Mouse (Mus musculus) thymus, adult 2 months (tissue): ENCODE measurements around the gene Rnf227. TPM values are rescaled to one million over a fixed set of nuclear protein-coding genes. Genes with fewer than 3 reads are reported as not detected.
A peak's percentile ranks its signal among the peaks of the same experiment; 100 is the strongest.

Experiments used
- DNase-seq: peaks from one replicate; pipeline ENCODE4 v3.0.0; 2021
- H3K27ac ChIP-seq: fragments of 200-500 bp; 2 replicates; pipeline ENCODE4 v1.5.1; 2012; ENCODE audit warnings: low read length, control low read depth; ENCODE audit not compliant: control insufficient read depth, insufficient read depth
- H3K27me3 ChIP-seq: fragments of 200-500 bp; 2 replicates; pipeline ENCODE4 v1.6.1; 2012; ENCODE audit warnings: mild to moderate bottlenecking, low read length, moderate library complexity, mixed read lengths; ENCODE audit not compliant: control insufficient read depth, insufficient read depth
- H3K36me3 ChIP-seq: fragments of 200-500 bp; 2 replicates; pipeline ENCODE4 v1.6.1; 2012; ENCODE audit warnings: mild to moderate bottlenecking, low read length, moderate library complexity; ENCODE audit not compliant: control insufficient read depth, insufficient read depth
- H3K4me1 ChIP-seq: fragments of 200-500 bp; replicated peaks from 2 replicates; pipeline ENCODE4 v1.6.1; 2012; ENCODE audit warnings: low read length; ENCODE audit not compliant: control insufficient read depth, insufficient read depth
- H3K4me3 ChIP-seq: fragments of 200-500 bp; 2 replicates; pipeline ENCODE4 v1.5.1; 2012; ENCODE audit warnings: mild to moderate bottlenecking, low read length, control low read depth, moderate library complexity; ENCODE audit not compliant: control insufficient read depth, insufficient read depth
- CTCF ChIP-seq: fragments of 200-500 bp; IDR thresholded peaks from 2 replicates; pipeline ENCODE4 v1.5.1; 2012; ENCODE audit warnings: mild to moderate bottlenecking, control low read depth, low read length, moderate library complexity, borderline replicate concordance; ENCODE audit not compliant: control insufficient read depth, poor library complexity, insufficient read depth; ENCODE audit errors: extremely low read depth
- POLR2A ChIP-seq: fragments of 200-500 bp; IDR thresholded peaks from 2 replicates; pipeline ENCODE4 v1.6.1; 2012; ENCODE audit warnings: mild to moderate bottlenecking, low read length, control low read depth, moderate library complexity; ENCODE audit not compliant: control insufficient read depth, poor library complexity, insufficient read depth; ENCODE audit errors: extremely low read depth
- WGBS: fragments of 180-500 bp; shearing (Covaris S2); methylation state at CpG from one replicate; pipeline ENCODE4 v1.1.7; 2018; 5-methylcytosine and 5-hydroxymethylcytosine counted together
- polyA plus RNA-seq: library from polyadenylated mRNA; depleted of rRNA; stranded (reverse); fragments of >200 nt; gene quantifications from 2 replicates; pipeline ENCODE4 v1.2.3, GENCODE M21; 2012

Gene Rnf227
- polyA plus RNA-seq, 1 experiment = 4.1 TPM

GRCm38 (mm10) chr11:69327648-69328047, 12.6 kb upstream of the Rnf227 start:
- TF ChIP-seq CTCF = no peak
- TF ChIP-seq POLR2A = no peak
- H3K4me1 ChIP-seq = peaks cover 39% of the 10 kb centered on the region
- DNase-seq = no peak
- H3K27ac ChIP-seq = no peak overlapping the region
- 32% methylated on average over 6 of the region's 6 CpGs for WGBS
- H3K4me3 ChIP-seq = no peak overlapping the region
- H3K36me3 ChIP-seq = no peaks in the 10 kb centered on the region
- H3K27me3 ChIP-seq = no peaks in the 10 kb centered on the region

GRCm38 (mm10) chr11:69328517-69328916, 11.7 kb upstream of the Rnf227 start:
- WGBS = 97% methylated on average over 6 of the region's 6 CpGs
- H3K4me1 ChIP-seq = peaks cover 36% of the 10 kb centered on the region
- TF ChIP-seq CTCF (no peak), POLR2A (no peak)
- no peak for DNase-seq
- H3K4me3 ChIP-seq = no peak overlapping the region
- no peak overlapping the region for H3K27ac ChIP-seq
- H3K27me3 ChIP-seq = no peaks in the 10 kb centered on the region
- H3K36me3 ChIP-seq = no peaks in the 10 kb centered on the region

- H3K36me3 ChIP-seq = no peaks in the 10 kb centered on the region
- H3K27me3 ChIP-seq = no peaks in the 10 kb centered on the region
- no peak overlapping the region for H3K27ac ChIP-seq
- DNase-seq = no peak
- TF ChIP-seq CTCF = no peak
- no peak for TF ChIP-seq POLR2A
- WGBS = 97% methylated on average over 6 of the region's 6 CpGs
- H3K4me1 ChIP-seq = peaks cover 25% of the 10 kb centered on the region
- H3K4me3 ChIP-seq = no peak overlapping the region
Measured at GRCm38 (mm10) chr11:69331152-69331551, 9.1 kb upstream of the Rnf227 start.

- no peaks in the 10 kb centered on the region for H3K36me3 ChIP-seq
- 2% methylated on average over 24 of the region's 24 CpGs for WGBS
- DNase-seq = peak; percentile 79
- no peak overlapping the region for H3K27ac ChIP-seq
- H3K4me3 ChIP-seq = peak overlapping the region; percentile 87
- no peaks in the 10 kb centered on the region for H3K27me3 ChIP-seq
- TF ChIP-seq POLR2A (peak; percentile 43; the same call in 1 of the 2 replicates), CTCF (no peak)
- peaks cover 17% of the 10 kb centered on the region for H3K4me1 ChIP-seq
Measured at GRCm38 (mm10) chr11:69331929-69332405, 8.3 kb upstream of the Rnf227 start.

- Histone ChIP-seq H3K4me1 (peaks cover 15% of the 10 kb centered on the region), H3K27me3 (no peaks in the 10 kb centered on the region), H3K27ac (no peak overlapping the region), H3K4me3 (no peak overlapping the region), H3K36me3 (no peaks in the 10 kb centered on the region)
- TF ChIP-seq POLR2A (no peak), CTCF (no peak)
- DNase-seq = no peak
- WGBS = 61% methylated on average over 8 of the region's 8 CpGs
Measured at GRCm38 (mm10) chr11:69332713-69333253, 7.5 kb upstream of the Rnf227 start.

GRCm38 (mm10) chr11:69333922-69334321, 6.3 kb upstream of the Rnf227 start:
- no peak overlapping the region for H3K27ac ChIP-seq
- H3K27me3 ChIP-seq = no peaks in the 10 kb centered on the region
- peaks cover 15% of the 10 kb centered on the region for H3K4me1 ChIP-seq
- H3K4me3 ChIP-seq = no peak overlapping the region
- H3K36me3 ChIP-seq = no peaks in the 10 kb centered on the region
- WGBS = 14% methylated on average over 3 of the region's 3 CpGs
- no peak for TF ChIP-seq CTCF
- TF ChIP-seq POLR2A = no peak
- no peak for DNase-seq

- no peaks in the 10 kb centered on the region for H3K27me3 ChIP-seq
- 90% methylated on average over 4 of the region's 4 CpGs for WGBS
Measured at GRCm38 (mm10) chr11:69334796-69335195, 5.5 kb upstream of the Rnf227 start.

More at GRCm38 (mm10) chr11:69334796-69335195, 5.5 kb upstream of the Rnf227 start:
- Histone ChIP-seq H3K27ac (no peak overlapping the region), H3K4me3 (no peak overlapping the region), H3K4me1 (peaks cover 20% of the 10 kb centered on the region), H3K36me3 (no peaks in the 10 kb centered on the region)
- no peak for TF ChIP-seq CTCF
- no peak for TF ChIP-seq POLR2A
- no peak for DNase-seq
